ENCODE assay signal across 20 mouse cellular contexts in genomic region chr17:13735057-13735456, GRCm38 (mm10). TPM values are rescaled to one million over a fixed set of nuclear protein-coding genes. Genes with fewer than 3 reads are reported as not detected.
DNase-seq lines count a peak whose midpoint lies in the region; ATAC-seq and TF ChIP-seq lines count a peak whose summit lies in the region.
"Had no signal": no experiment of that assay in that cellular context is flagged by ENCODE, and none has a peak within 500 bp of the region (broad histone marks: within the 10 kb centered on the region; RNA-seq: fewer than 3 reads in every experiment).

No protein-coding gene starts in this region.

- no peak overlapping the region for H3K27ac ChIP-seq in kidney, embryonic 15.5 days
- peak overlapping the region; percentile 64 for H3K27ac ChIP-seq in lung, postnatal 0 days (ENCODE audit: low read length)
- H3K27ac ChIP-seq: forebrain, embryonic 10.5 days; hindbrain, embryonic 12.5 days; midbrain, embryonic 12.5 days had no signal

- H3K36me3 ChIP-seq in kidney, embryonic 15.5 days: no peaks in the 10 kb centered on the region
- H3K36me3 ChIP-seq in lung, postnatal 0 days (ENCODE audit: insufficient read depth, low read length): no peaks in the 10 kb centered on the region
- H3K36me3 ChIP-seq: forebrain, embryonic 10.5 days; heart, embryonic 12.5 days; hindbrain, embryonic 12.5 days; midbrain, embryonic 12.5 days had no signal

- H3K9me3 ChIP-seq in kidney, embryonic 15.5 days (replicated peaks): no peaks in the 10 kb centered on the region
- H3K9me3 ChIP-seq in lung, postnatal 0 days (ENCODE audit: low read length): no peaks in the 10 kb centered on the region
- H3K9me3 ChIP-seq: forebrain, embryonic 10.5 days; heart, embryonic 12.5 days; hindbrain, embryonic 12.5 days; midbrain, embryonic 12.5 days had no signal

- no peak overlapping the region for H3K4me3 ChIP-seq in kidney, embryonic 15.5 days (replicated peaks)
- no peak overlapping the region for H3K4me3 ChIP-seq in lung, postnatal 0 days (ENCODE audit: low read depth, low read length)
- H3K4me3 ChIP-seq: forebrain, embryonic 10.5 days; heart, embryonic 12.5 days; hindbrain, embryonic 12.5 days; midbrain, embryonic 12.5 days had no signal

- no peak overlapping the region for H3K9ac ChIP-seq in kidney, embryonic 15.5 days
- H3K9ac ChIP-seq in lung, postnatal 0 days (replicated peaks; ENCODE audit: low read depth): no peak overlapping the region
- H3K9ac ChIP-seq: heart, embryonic 12.5 days; hindbrain, embryonic 12.5 days had no signal

- no peaks in the 10 kb centered on the region for H3K27me3 ChIP-seq in kidney, embryonic 15.5 days
- no peaks in the 10 kb centered on the region for H3K27me3 ChIP-seq in lung, postnatal 0 days (replicated peaks; ENCODE audit: insufficient read depth, low read length)
- H3K27me3 ChIP-seq: heart, embryonic 12.5 days; hindbrain, embryonic 12.5 days; midbrain, embryonic 12.5 days had no signal

- ATAC-seq in kidney, embryonic 15.5 days (replicated peaks; ENCODE audit: low FRiP score): no peak
- ATAC-seq in lung, postnatal 0 days: peak; percentile 92
- no peak for ATAC-seq in activated CD4-positive, CD25-positive, alpha-beta regulatory T cell, adult 4 months

- peak; percentile 93 for TF ChIP-seq EP300 in lung, postnatal 0 days (IDR thresholded peaks at IDR 0.05)

- H3K4me1 ChIP-seq in kidney, embryonic 15.5 days: 0 out of 2 replicates have a peak, but pooled peaks cover 4% of the 10 kb centered on the region
- H3K4me1 ChIP-seq in lung, postnatal 0 days (ENCODE audit: insufficient read depth, low read depth, low read length): peaks cover 20% of the 10 kb centered on the region; the same call in 1 of the 2 replicates

- DNase-seq in kidney, adult 8-10 months: peak; percentile 72 to 82
- DNase-seq in kidney, postnatal 36 days: peak; percentile 68 to 79
- peak; percentile 91 for DNase-seq in lung, postnatal 0 days (ENCODE audit: low spot score)
- DNase-seq in gastrocnemius, adult 8-10 months (ENCODE audit: low spot score in 2 of 2): no peak
- DNase-seq in cerebellum, adult 9-10 months: no peak
- DNase-seq: cerebellum, adult 11-12 months; cerebellum, postnatal 14 days; gastrocnemius, postnatal 14 days; heart, adult 11 months; heart, postnatal 10 days; right cerebral cortex, postnatal 14 days had no signal

- TF ChIP-seq CTCF in lung, postnatal 0 days (IDR thresholded peaks at IDR 0.05): no peak

- H3K4me2 ChIP-seq in kidney, embryonic 15.5 days: no peak overlapping the region
- no peak overlapping the region for H3K4me2 ChIP-seq in lung, postnatal 0 days (replicated peaks; ENCODE audit: low read depth, low read length)
- H3K4me2 ChIP-seq: heart, embryonic 12.5 days; hindbrain, embryonic 12.5 days; midbrain, embryonic 12.5 days had no signal

- 86% methylated on average over 5 of the region's 5 CpGs for WGBS in kidney, embryonic 15.5 days
- 59% methylated on average over 5 of the region's 5 CpGs for WGBS in lung, postnatal 0 days

RNA-seq across cellular contexts. Expression of gene Afdn, which starts 25.3 kb away (rescaled TPM):
- polyA plus RNA-seq in kidney, embryonic 15.5 days (2015; fragmentation: Nextera tagmentation; extraction: Ambion mirVana): 76.5 and 81.2 TPM in 2 replicates
- 148 and 161 TPM in 2 replicates for polyA plus RNA-seq in lung, postnatal 0 days (2015; fragmentation: Nextera tagmentation; extraction: Ambion mirVana)
- total RNA-seq in gastrocnemius, adult 8-10 months (2022): 10 to 100 TPM; 20.0 to 46.7 (median 32.8) TPM
- 1 to 10 TPM; 2.6 to 3.2 TPM for polyA plus RNA-seq in activated CD4-positive, CD25-positive, alpha-beta regulatory T cell, adult 4 months (2017; shearing (Covaris generic))

RNA-seq across cellular contexts. Expression of gene Tcte2, which starts 26.6 kb away (rescaled TPM):
- 2.8 and 3.2 TPM in 2 replicates for polyA plus RNA-seq in kidney, embryonic 15.5 days (2015; fragmentation: Nextera tagmentation; extraction: Ambion mirVana)
- 3.9 and 4.4 TPM in 2 replicates for polyA plus RNA-seq in lung, postnatal 0 days (2015; fragmentation: Nextera tagmentation; extraction: Ambion mirVana)
- total RNA-seq in gastrocnemius, adult 8-10 months (2022): 1 to 10 TPM; 1.0 to 2.3 (median 1.6) TPM
- not detected for polyA plus RNA-seq in activated CD4-positive, CD25-positive, alpha-beta regulatory T cell, adult 4 months (2017; shearing (Covaris generic))
- total RNA-seq: megakaryocyte, adult 5-6 weeks; monocyte, adult 5-6 weeks; neutrophil, adult 5-6 weeks had no signal

Comparison
In these comparisons a context has a peak if more than half of its experiments do, and no peak if none do; other contexts are left out.
1. DNase-seq: peak in kidney, adult 8-10 months (2 of 2), kidney, postnatal 36 days (2 of 2) and lung, postnatal 0 days (single experiment); none in gastrocnemius, adult 8-10 months (0 of 2) and cerebellum, adult 9-10 months (single experiment).
2. RNA of gene Afdn, which starts 25.3 kb away (polyA plus RNA-seq): 148 to 161 TPM in lung, postnatal 0 days and 76.5 to 81.2 TPM in kidney, embryonic 15.5 days; 2.6 to 3.2 TPM in activated CD4-positive, CD25-positive, alpha-beta regulatory T cell, adult 4 months; every median in the first group is over 10 times any median in the second.